Mouse (Mus musculus) liver, postnatal 0 days (tissue): ENCODE results near the gene Slc25a43.

Source experiments
- CTCF ChIP-seq: sonication (generic); IDR thresholded peaks from 2 replicates; pipeline ENCODE4 v1.5.1; 2016; ENCODE audit warnings: antibody characterized with exemption, low read depth
- EP300 ChIP-seq: IDR thresholded peaks from 2 replicates; pipeline ENCODE4 v1.6.1; 2016; ENCODE audit warnings: antibody characterized with exemption, low read depth, mild to moderate bottlenecking

GRCm38 (mm10) chrX:36796163-36796581 is 52.7 kb downstream of the Slc25a43 start:
- TF ChIP-seq CTCF = peak; percentile 87
- TF ChIP-seq EP300 = no peak
